Mouse (Mus musculus): Measurements from ENCODE around the gene Nfe2l1.
"Not testable (repeated sequence)": the region's sequence is repeated elsewhere in the genome, so short reads cannot be mapped to it uniquely, and the experiment has no call there.

The Nfe2l1 gene

DNA sequence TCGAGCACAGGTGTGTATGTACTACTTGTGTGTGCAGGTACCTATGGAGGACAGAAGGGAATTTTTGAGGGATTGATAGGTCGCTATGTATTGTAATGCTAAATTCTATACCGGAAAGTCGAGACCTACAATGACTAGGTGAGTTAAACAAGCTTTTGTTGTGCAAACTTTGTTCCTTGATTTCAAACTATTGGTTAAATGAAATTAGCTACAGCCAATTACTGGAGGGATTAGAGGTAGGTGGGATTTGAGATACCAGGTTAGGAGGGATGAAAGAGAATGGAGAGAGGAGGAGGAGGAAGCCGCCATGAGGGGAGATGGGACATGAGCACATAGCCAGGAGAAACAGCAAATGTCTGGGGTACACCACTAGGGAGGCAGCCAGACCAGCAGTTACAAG, 49.5 kb downstream of the Nfe2l1 start:
- no peak for DNase-seq (ENCODE audit: low spot score in 2 of 2)

DNA sequence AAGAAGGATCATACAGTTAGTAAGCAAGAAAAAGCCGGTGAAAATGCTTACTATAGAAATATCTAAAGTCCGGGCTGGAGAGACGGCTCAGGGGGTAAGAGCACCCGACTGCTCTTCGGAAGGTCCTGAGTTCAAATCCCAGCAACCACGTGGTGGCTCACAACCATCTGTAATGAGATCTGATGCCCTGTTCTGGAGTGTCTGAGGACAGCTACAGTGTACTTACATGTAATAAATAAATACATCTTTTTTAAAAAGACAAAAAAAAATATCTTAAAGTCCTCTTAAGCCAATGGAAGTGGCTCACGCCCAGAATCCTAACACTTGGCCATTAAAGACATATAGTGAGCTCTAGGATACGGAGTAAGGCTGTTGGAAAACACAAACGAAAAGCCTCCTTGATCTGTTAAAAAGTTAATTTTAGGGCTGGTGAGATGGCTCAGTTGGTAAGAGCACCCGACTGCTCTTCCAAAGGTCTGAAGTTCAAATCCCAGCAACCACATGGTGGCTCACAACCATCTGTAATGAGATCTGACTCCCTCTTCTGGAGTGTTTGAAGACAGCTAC, 51.6 kb downstream of the Nfe2l1 start:
- DNase-seq (ENCODE audit: low spot score in 2 of 2), result not testable (repeated sequence)

DNA sequence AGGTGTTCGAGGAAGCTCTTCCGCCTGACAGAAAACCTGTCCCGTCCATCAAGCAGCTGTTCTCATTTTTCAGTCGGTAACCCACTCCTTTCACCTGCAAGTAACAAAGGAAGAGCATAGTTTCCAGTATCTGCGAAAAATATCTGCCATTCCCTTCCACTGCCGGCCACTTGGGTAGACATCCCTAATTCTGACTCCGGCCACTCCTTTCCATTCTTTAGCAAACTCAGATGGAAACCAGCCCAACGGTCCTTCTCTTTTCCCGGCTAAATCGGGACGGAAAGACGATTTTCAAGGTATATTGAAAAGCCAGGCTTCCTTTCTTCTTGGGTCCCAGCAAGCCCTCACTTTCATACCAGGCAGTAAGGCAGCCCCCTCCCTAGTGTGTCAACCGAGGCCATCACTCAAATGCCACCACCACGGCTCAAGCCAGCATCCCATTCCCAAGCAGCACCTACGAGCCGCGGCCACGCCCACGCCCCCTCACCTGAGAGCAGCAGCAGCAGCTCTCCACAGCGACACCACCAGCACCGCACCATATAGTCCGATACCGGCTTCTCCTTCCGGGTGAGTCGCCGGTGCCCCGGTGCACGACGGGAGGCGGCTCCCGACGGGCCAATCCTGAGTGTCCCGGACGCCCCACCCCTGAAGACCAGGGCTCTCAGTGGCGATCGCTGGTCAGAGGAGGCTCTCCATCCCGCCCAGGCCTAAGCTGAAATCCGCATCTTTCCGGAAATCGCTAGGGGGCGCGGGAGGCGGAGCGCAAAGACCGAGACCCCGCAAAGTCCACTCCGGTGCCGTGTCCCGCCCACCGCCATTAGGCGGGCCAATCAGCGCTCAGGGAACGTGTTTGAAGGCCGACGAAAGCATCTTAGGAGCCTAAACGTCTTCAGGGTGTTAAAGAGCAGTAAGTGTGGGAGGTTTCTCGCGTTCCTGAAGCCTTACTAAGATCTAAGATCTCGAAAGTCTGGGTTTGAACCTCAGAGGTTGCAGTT, 52.5 kb downstream of the Nfe2l1 start, which contains the start of gene Snx11:
Gene Snx11, minus strand, starts transcription at position 592 of the 995 bp plus-strand sequence.
- DNase-seq (ENCODE audit: low spot score in 2 of 2), result peak; percentile 99

DNA sequence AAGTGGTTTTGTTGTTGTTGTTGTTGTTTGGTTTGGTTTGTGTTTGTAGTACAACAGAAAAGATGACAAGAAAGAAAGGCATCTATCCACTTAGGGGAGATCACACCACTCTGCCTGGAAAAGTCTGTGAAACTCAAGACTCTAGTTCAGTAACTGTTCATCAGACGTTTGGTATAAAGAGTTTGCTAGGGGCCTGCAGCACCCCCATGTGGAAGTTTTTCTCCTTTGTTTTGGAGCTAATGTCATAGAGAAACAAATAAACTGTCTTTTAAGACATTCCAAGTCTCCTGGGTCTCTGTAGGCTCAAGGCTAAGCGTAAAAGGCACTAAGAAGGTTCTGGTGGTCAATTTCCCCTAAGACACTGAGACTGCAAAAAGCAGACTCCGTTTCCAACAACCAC, 53.7 kb downstream of the Nfe2l1 start:
- no peak for DNase-seq (ENCODE audit: low spot score in 2 of 2)

DNA sequence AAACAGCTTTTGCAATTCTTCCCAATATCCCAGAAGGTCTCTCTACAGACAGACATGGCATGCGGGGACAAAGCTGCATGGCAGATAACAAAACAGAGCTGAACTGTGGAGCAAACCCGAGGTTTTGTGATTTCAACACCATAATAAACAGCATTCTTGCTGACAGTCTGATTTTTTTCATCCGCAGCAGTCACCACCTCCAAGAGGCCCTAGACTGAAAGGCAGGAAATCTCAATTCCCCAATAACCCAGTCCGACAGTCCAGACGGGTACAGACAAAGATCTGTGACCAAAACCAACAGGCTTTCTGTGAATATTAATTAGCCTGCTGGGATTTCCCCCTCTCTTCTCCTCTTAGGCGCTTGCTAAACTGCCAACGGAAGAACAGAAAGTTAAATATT, 54.1 kb downstream of the Nfe2l1 start:
- DNase-seq (ENCODE audit: low spot score in 2 of 2), result no peak

DNA sequence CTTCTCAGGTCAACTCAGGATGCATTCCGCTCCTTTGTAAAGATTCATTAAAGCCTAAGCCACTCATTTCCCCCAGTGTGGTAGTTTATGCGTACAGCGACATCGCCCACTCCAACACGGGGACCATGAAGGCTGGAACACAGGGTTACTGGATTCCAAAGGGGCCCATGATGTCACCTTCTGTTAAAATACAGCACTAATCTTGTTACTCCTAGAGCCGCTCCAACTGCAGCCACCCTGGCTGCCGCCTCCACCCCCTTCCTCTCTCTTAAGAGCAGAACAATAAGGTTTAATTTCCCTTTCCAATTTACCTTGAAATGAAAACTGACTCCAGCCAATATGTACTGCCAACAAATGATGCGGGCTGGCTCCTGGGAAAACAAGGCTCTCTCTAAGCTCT, 54.7 kb downstream of the Nfe2l1 start:
- DNase-seq (ENCODE audit: low spot score in 2 of 2), result no peak

DNA sequence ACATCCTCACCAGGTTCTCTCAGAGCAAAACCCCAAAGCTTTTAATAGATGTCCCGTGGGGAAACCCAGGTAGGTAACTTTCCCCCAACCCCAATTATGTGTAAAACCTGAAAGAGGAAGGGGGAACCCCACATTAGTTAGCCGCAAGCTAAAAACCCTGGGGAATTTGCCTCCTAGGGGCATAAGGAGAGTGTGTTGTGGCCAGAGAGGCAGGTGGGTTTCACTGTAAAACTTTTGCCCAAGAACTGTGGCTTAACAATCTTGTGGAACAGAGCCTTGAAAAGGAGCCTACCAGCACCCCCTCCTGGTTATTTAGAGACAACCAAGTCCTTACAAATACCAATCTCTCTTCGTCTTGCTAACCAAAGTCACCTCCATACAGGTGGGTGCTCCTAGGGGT, 55.2 kb downstream of the Nfe2l1 start:
- peak in 1 of 2 experiments; percentile 37 for DNase-seq (ENCODE audit: low spot score in 2 of 2)

DNA sequence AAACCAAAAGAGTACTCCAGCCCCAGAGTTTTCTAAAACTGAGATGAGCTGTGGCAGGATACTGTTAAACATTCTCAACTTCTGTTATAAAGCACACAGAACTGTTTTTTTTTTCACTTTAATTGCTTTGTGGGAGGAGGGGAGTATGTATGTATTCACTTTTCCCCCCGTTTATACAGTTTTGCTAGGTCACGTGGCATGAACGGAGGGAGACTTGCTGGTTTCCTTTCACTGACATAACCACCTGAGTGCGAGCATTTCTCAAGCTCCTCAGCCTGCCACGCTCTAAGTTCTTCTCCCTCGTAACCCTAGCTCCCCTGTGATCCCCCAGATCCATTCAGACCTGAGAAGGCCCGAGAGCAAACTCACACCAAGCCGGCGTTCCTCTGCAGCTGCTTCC, 57.4 kb downstream of the Nfe2l1 start:
- no peak for DNase-seq (ENCODE audit: low spot score in 2 of 2)

DNA sequence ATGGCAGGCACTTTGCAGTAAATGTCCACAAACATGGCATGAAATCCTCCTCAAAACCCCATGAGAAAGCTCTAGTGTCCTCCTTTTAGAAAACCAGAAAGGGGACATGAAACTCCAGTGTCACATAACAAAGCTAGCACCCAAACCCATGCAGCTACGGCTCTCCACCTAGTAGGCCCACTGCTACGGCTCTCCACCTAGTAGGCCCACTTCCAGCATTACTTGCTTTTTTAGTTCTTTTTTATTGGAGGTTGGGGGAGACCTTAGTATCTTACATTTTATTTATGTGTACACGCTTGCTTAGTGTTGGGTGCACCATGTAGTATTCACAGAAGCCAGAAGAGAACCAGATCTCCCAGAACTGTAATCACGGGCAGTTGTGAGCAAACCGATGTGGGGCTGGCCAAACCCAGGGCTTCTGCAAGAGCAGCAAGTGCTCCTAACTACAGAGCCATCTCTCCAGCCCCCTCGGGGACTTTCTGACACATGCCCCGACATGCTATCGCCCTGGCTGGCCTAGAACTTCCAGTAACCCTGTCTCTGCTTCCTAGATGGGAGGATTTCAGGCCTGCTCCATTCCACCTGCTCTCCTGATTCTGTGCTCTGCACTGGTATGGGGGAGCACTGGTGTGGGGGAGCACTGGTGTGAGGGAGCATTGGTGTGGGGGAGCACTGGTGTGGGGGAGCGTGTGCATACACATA, 58.3 kb downstream of the Nfe2l1 start:
- DNase-seq (ENCODE audit: low spot score in 2 of 2), result no peak

DNA sequence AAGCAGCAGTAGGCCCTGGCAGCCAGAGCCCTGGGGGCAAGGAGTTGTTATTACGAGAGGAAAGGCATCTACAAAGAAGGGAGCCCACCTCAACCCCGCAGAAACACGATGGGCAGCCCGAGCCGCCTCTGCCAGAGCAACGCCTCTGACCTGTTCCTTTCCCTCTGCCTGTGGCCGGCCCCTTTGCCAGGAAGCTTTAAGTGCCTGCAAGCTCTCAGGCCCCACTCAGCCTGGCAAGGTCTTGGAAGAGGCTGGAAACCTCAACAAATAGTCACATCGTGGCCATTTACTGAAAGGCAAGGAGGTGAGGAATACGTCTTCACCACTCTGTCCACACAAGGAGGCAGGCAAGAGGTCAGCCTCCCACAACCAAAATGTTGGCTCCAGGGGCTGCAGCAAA, 61.5 kb downstream of the Nfe2l1 start:
- DNase-seq (ENCODE audit: low spot score in 2 of 2), result no peak

All from spleen, postnatal 10 days (tissue).